In genomic region chr5:25472070-25472469, GRCm38 (mm10) we compare ENCODE assay signal across 8 mouse cellular contexts. TPM values are rescaled to one million over a fixed set of nuclear protein-coding genes. Genes with fewer than 3 reads are reported as not detected.
DNase-seq lines count a peak whose midpoint lies in the region; ATAC-seq and TF ChIP-seq lines count a peak whose summit lies in the region.

No protein-coding gene starts in this region.

- peak overlapping the region; percentile 53 for H3K9ac ChIP-seq in lung, embryonic 16.5 days (ENCODE audit: low read length)
- no peak overlapping the region for H3K9ac ChIP-seq in embryonic facial prominence, embryonic 15.5 days
- peak overlapping the region; percentile 29; the same call in 1 of the 2 replicates for H3K9ac ChIP-seq in kidney, embryonic 16.5 days (replicated peaks; ENCODE audit: low read length)

- H3K27me3 ChIP-seq in lung, embryonic 16.5 days (ENCODE audit: control insufficient read depth, insufficient read depth, low read depth, low read length): no peaks in the 10 kb centered on the region
- no peaks in the 10 kb centered on the region for H3K27me3 ChIP-seq in embryonic facial prominence, embryonic 15.5 days
- H3K27me3 ChIP-seq in kidney, embryonic 16.5 days (ENCODE audit: insufficient read depth, low read length): no peaks in the 10 kb centered on the region
- H3K27me3 ChIP-seq in myocyte (ENCODE audit: control insufficient read depth, insufficient read depth, insufficient read length): no peaks in the 10 kb centered on the region

- no peaks in the 10 kb centered on the region for H3K36me3 ChIP-seq in lung, embryonic 16.5 days (ENCODE audit: control insufficient read depth, insufficient read depth, low read length)
- no peaks in the 10 kb centered on the region for H3K36me3 ChIP-seq in embryonic facial prominence, embryonic 15.5 days
- H3K36me3 ChIP-seq in kidney, embryonic 16.5 days (ENCODE audit: insufficient read depth, low read length): no peaks in the 10 kb centered on the region
- no peaks in the 10 kb centered on the region for H3K36me3 ChIP-seq in myocyte (ENCODE audit: control insufficient read depth, insufficient read depth)

- H3K4me2 ChIP-seq in lung, embryonic 16.5 days (ENCODE audit: low read depth, low read length): peak overlapping the region; percentile 50
- peak overlapping the region; percentile 44 for H3K4me2 ChIP-seq in embryonic facial prominence, embryonic 15.5 days (replicated peaks)
- H3K4me2 ChIP-seq in kidney, embryonic 16.5 days (replicated peaks; ENCODE audit: low read depth, low read length): peak overlapping the region; percentile 49
- H3K4me2 ChIP-seq in myocyte (ENCODE audit: low read depth): peak overlapping the region; percentile 27

- H3ac ChIP-seq in myocyte (ENCODE audit: control insufficient read depth, insufficient read length): no peak overlapping the region

- H3K4me3 ChIP-seq in lung, embryonic 16.5 days (ENCODE audit: low read length): peak overlapping the region; percentile 51
- peak overlapping the region; percentile 45 for H3K4me3 ChIP-seq in embryonic facial prominence, embryonic 15.5 days (replicated peaks)
- H3K4me3 ChIP-seq in kidney, embryonic 16.5 days (ENCODE audit: low read length): peak overlapping the region; percentile 41
- no peak overlapping the region for H3K4me3 ChIP-seq in myocyte

- no peaks in the 10 kb centered on the region; the same call in 1 of the 2 replicates for H3K4me1 ChIP-seq in lung, embryonic 16.5 days (replicated peaks; ENCODE audit: control insufficient read depth, insufficient read depth, low read length)
- no peaks in the 10 kb centered on the region for H3K4me1 ChIP-seq in embryonic facial prominence, embryonic 15.5 days
- H3K4me1 ChIP-seq in kidney, embryonic 16.5 days (ENCODE audit: insufficient read depth, low read length): 0 out of 2 replicates have a peak, but pooled peaks cover 9% of the 10 kb centered on the region

- no peak for TF ChIP-seq POLR2A in myocyte (IDR thresholded peaks at IDR 0.05; ENCODE audit: insufficient read length, low read depth)

- no peaks in the 10 kb centered on the region for H3K9me3 ChIP-seq in lung, embryonic 16.5 days (ENCODE audit: control insufficient read depth, low read length)
- H3K9me3 ChIP-seq in embryonic facial prominence, embryonic 15.5 days (replicated peaks): no peaks in the 10 kb centered on the region
- H3K9me3 ChIP-seq in kidney, embryonic 16.5 days (ENCODE audit: low read length): no peaks in the 10 kb centered on the region

- ATAC-seq in lung, embryonic 16.5 days (ENCODE audit: low read depth): peak; percentile 83
- no peak; the same call in 1 of the 2 replicates for ATAC-seq in embryonic facial prominence, embryonic 15.5 days (ENCODE audit: insufficient number of reproducible peaks, low FRiP score, low TSS enrichment, low read depth)
- peak; percentile 85 for ATAC-seq in kidney, embryonic 16.5 days (ENCODE audit: low FRiP score, low TSS enrichment)

- peaks cover 22% of the 10 kb centered on the region for H3K79me2 ChIP-seq in myocyte (ENCODE audit: control insufficient read depth, insufficient read depth)

- no peak for DNase-seq in lung, postnatal 4 days
- DNase-seq in gastrocnemius, postnatal 10 days: no peak
- no peak for DNase-seq in cerebellum, postnatal 25 days
- DNase-seq in right cerebral cortex, postnatal 4 days: no peak

- 4% methylated on average over 6 of the region's 6 CpGs for WGBS in lung, embryonic 16.5 days
- WGBS in embryonic facial prominence, embryonic 15.5 days: 3% methylated on average over 6 of the region's 6 CpGs
- 1% methylated on average over 6 of the region's 6 CpGs for WGBS in kidney, embryonic 16.5 days

- H3K27ac ChIP-seq in lung, embryonic 16.5 days (ENCODE audit: low read length): peak overlapping the region; percentile 55; the same call in 1 of the 2 replicates
- H3K27ac ChIP-seq in embryonic facial prominence, embryonic 15.5 days (replicated peaks): peak overlapping the region; percentile 51; the same call in 1 of the 2 replicates
- H3K27ac ChIP-seq in kidney, embryonic 16.5 days (ENCODE audit: low read length): 0 out of 2 replicates have a peak overlapping the region, but pooled peaks have one; percentile 5

TF ChIP-seq in myocyte, 11 proteins besides CTCF, POLR2A, EP300 and RAD21:
- TF ChIP-seq TCF12 (IDR thresholded peaks at IDR 0.05; ENCODE audit: insufficient read depth, poor library complexity, severe bottlenecking): no peak
- no peak for TF ChIP-seq CEBPB (IDR thresholded peaks at IDR 0.05; ENCODE audit: insufficient read depth, poor library complexity, severe bottlenecking)
- no peak for TF ChIP-seq REST (IDR thresholded peaks at IDR 0.05; ENCODE audit: insufficient read depth, insufficient read length)
- TF ChIP-seq POLR2AphosphoS2 (IDR thresholded peaks at IDR 0.05; ENCODE audit: insufficient read length, low read depth): no peak

RNA-seq across cellular contexts. Expression of gene Kmt2c, which starts 26.5 kb away (rescaled TPM):
- 10.2 and 10.4 TPM in 2 replicates for polyA plus RNA-seq in lung, embryonic 16.5 days (2015; fragmentation: Nextera tagmentation; extraction: Ambion mirVana)
- 13.6 and 16.6 TPM in 2 replicates for polyA plus RNA-seq in embryonic facial prominence, embryonic 15.5 days (2015; fragmentation: Nextera tagmentation; extraction: Ambion mirVana)
- 10.0 and 13.0 TPM in 2 replicates for polyA plus RNA-seq in kidney, embryonic 16.5 days (2015; fragmentation: Nextera tagmentation; extraction: Ambion mirVana)
- 4.1 TPM for polyA plus RNA-seq in myocyte (2012; fragmentation: generic; extraction: Trizol)
- total RNA-seq in gastrocnemius, postnatal 10 days (2021): 10 to 100 TPM; 32.1 to 43.2 TPM

RNA-seq across cellular contexts. Expression of gene Cct8l1, which starts 43.8 kb away (rescaled TPM):
- not detected in 2 replicates for polyA plus RNA-seq in lung, embryonic 16.5 days (2015; fragmentation: Nextera tagmentation; extraction: Ambion mirVana)
- polyA plus RNA-seq in embryonic facial prominence, embryonic 15.5 days (2015; fragmentation: Nextera tagmentation; extraction: Ambion mirVana): not detected in 2 replicates
- not detected in 2 replicates for polyA plus RNA-seq in kidney, embryonic 16.5 days (2015; fragmentation: Nextera tagmentation; extraction: Ambion mirVana)
- polyA plus RNA-seq in myocyte (2012; fragmentation: generic; extraction: Trizol): not detected
- not detected for total RNA-seq in gastrocnemius, postnatal 10 days (2021)

Comparison
In these comparisons a context has a peak if more than half of its experiments do, and no peak if none do; other contexts are left out.
1. H3K27ac ChIP-seq: peak in every context shown above with its lines; median percentile 55 in lung, embryonic 16.5 days; 51 in embryonic facial prominence, embryonic 15.5 days; 5 in kidney, embryonic 16.5 days.